ENCODE assay signal across 26 mouse cellular contexts in genomic region chr9:92211048-92211447, GRCm38 (mm10). TPM values are rescaled to one million over a fixed set of nuclear protein-coding genes. Genes with fewer than 3 reads are reported as not detected.
DNase-seq lines count a peak whose midpoint lies in the region; ATAC-seq and TF ChIP-seq lines count a peak whose summit lies in the region.
"Had no signal": no experiment of that assay in that cellular context is flagged by ENCODE, and none has a peak within 500 bp of the region (broad histone marks: within the 10 kb centered on the region; RNA-seq: fewer than 3 reads in every experiment).

No protein-coding gene starts in this region.

- TF ChIP-seq POLR2A in MEL (IDR thresholded peaks at IDR 0.05; ENCODE audit: control insufficient read depth in 1 of 2, insufficient read depth in 1 of 2, low read depth in 1 of 2, low read length in 2 of 2, poor library complexity in 1 of 2), result no peak

- no peaks in the 10 kb centered on the region for H3K36me3 ChIP-seq in lung, embryonic 14.5 days (ENCODE audit: insufficient read depth)
- H3K36me3 ChIP-seq in MEL (ENCODE audit: control insufficient read depth in 1 of 2, insufficient read depth in 2 of 2, low read length in 2 of 2), result peaks cover 0 to 8% of the 10 kb centered on the region in 2 experiments; a peak in 2 of 4 replicates
- H3K36me3 ChIP-seq in kidney, embryonic 16.5 days (ENCODE audit: insufficient read depth, low read length), result no peaks in the 10 kb centered on the region
- H3K36me3 ChIP-seq: embryonic facial prominence, embryonic 15.5 days; forebrain, embryonic 10.5 days; G1E; heart, embryonic 10.5 days; hindbrain, embryonic 10.5 days; hindbrain, embryonic 15.5 days had no signal

- H3K4me2 ChIP-seq in lung, embryonic 14.5 days, result no peak overlapping the region
- no peak overlapping the region for H3K4me2 ChIP-seq in kidney, embryonic 16.5 days (replicated peaks; ENCODE audit: low read depth, low read length)
- H3K4me2 ChIP-seq: embryonic facial prominence, embryonic 15.5 days; hindbrain, embryonic 15.5 days had no signal

- H3K27me3 ChIP-seq in lung, embryonic 14.5 days (ENCODE audit: insufficient read depth, low read length), result no peaks in the 10 kb centered on the region
- peaks cover 0 to 2% of the 10 kb centered on the region in 2 experiments; a peak in 1 of 4 replicates for H3K27me3 ChIP-seq in MEL (ENCODE audit: control insufficient read depth in 1 of 2, insufficient read depth in 2 of 2, low read length in 2 of 2)
- no peaks in the 10 kb centered on the region for H3K27me3 ChIP-seq in kidney, embryonic 16.5 days (ENCODE audit: insufficient read depth, low read length)
- H3K27me3 ChIP-seq: embryonic facial prominence, embryonic 15.5 days; hindbrain, embryonic 15.5 days had no signal

- TF ChIP-seq EP300 in MEL (IDR thresholded peaks at IDR 0.05; ENCODE audit: low read depth in 1 of 2, low read length in 2 of 2), result peak; percentile 71 to 83

- no peaks in the 10 kb centered on the region for H3K9me3 ChIP-seq in lung, embryonic 14.5 days (ENCODE audit: low read depth, low read length)
- no peaks in the 10 kb centered on the region for H3K9me3 ChIP-seq in MEL (replicated peaks; ENCODE audit: insufficient read depth, low read length)
- H3K9me3 ChIP-seq in kidney, embryonic 16.5 days (ENCODE audit: low read length), result no peaks in the 10 kb centered on the region
- H3K9me3 ChIP-seq: embryonic facial prominence, embryonic 15.5 days; forebrain, embryonic 10.5 days; G1E; heart, embryonic 10.5 days; hindbrain, embryonic 10.5 days; hindbrain, embryonic 15.5 days had no signal

- peak overlapping the region; percentile 26; the same call in 1 of the 2 replicates for H3K27ac ChIP-seq in lung, embryonic 14.5 days (ENCODE audit: low read depth)
- peak overlapping the region; percentile 0; the same call in 1 of the 2 replicates for H3K27ac ChIP-seq in MEL (ENCODE audit: control insufficient read depth, low read depth, low read length)
- H3K27ac ChIP-seq in kidney, embryonic 16.5 days (ENCODE audit: low read length), result no peak overlapping the region
- H3K27ac ChIP-seq: embryonic facial prominence, embryonic 15.5 days; forebrain, embryonic 10.5 days; gastrocnemius, adult 2 months; heart, embryonic 10.5 days; hindbrain, embryonic 10.5 days; hindbrain, embryonic 15.5 days had no signal

- ATAC-seq in lung, embryonic 14.5 days (ENCODE audit: insufficient read depth), result 0 out of 2 replicates have a peak, but pooled peaks have one; percentile 39
- ATAC-seq in megakaryocyte-erythroid progenitor cell, adult 5-6 weeks (replicated peaks; ENCODE audit: low FRiP score, low TSS enrichment, poor library complexity, severe bottlenecking), result peak; percentile 70
- ATAC-seq in kidney, embryonic 16.5 days (ENCODE audit: low FRiP score, low TSS enrichment), result no peak
- ATAC-seq: CD4-positive, CD25-positive, alpha-beta regulatory T cell, adult 4 months had no signal

- no peaks in the 10 kb centered on the region for H3K79me2 ChIP-seq in MEL (ENCODE audit: control insufficient read depth, insufficient read depth, low read length, poor library complexity)

- no peak for TF ChIP-seq CTCF in lung, embryonic 14.5 days (IDR thresholded peaks at IDR 0.05; ENCODE audit: low read depth)
- no peak for TF ChIP-seq CTCF in MEL (IDR thresholded peaks at IDR 0.05 in 2 of 3, conservative IDR thresholded peaks at IDR 0.05 in 1 of 3; ENCODE audit: control insufficient read depth in 1 of 3, insufficient read depth in 1 of 3, low read depth in 2 of 3, low read length in 3 of 3, poor library complexity in 1 of 3, severe bottlenecking in 1 of 3)

- WGBS in lung, embryonic 14.5 days, result 16% methylated on average over 3 of the region's 3 CpGs
- WGBS in kidney, embryonic 16.5 days, result 63% methylated on average over 3 of the region's 3 CpGs

- H3K9ac ChIP-seq in lung, embryonic 14.5 days, result no peak overlapping the region
- H3K9ac ChIP-seq in MEL (ENCODE audit: control insufficient read depth, low read depth, low read length, poor library complexity, severe bottlenecking), result no peak overlapping the region
- H3K9ac ChIP-seq in kidney, embryonic 16.5 days (replicated peaks; ENCODE audit: low read length), result no peak overlapping the region
- H3K9ac ChIP-seq: embryonic facial prominence, embryonic 15.5 days; hindbrain, embryonic 15.5 days had no signal

- no peak; the same call in none of the 2 replicates for TF ChIP-seq RAD21 in MEL (IDR thresholded peaks at IDR 0.05; ENCODE audit: low read depth, low read length)

- H3K4me1 ChIP-seq in lung, embryonic 14.5 days (ENCODE audit: insufficient read depth), result no peaks in the 10 kb centered on the region
- H3K4me1 ChIP-seq in MEL (ENCODE audit: control insufficient read depth in 1 of 2, insufficient read depth in 2 of 2, low read length in 2 of 2), result peaks cover 0 to 8% of the 10 kb centered on the region in 2 experiments; a peak in 3 of 4 replicates
- H3K4me1 ChIP-seq in kidney, embryonic 16.5 days (ENCODE audit: insufficient read depth, low read length), result no peaks in the 10 kb centered on the region
- H3K4me1 ChIP-seq: embryonic facial prominence, embryonic 15.5 days; forebrain, embryonic 10.5 days; heart, embryonic 10.5 days; hindbrain, embryonic 10.5 days; hindbrain, embryonic 15.5 days had no signal

- H3K4me3 ChIP-seq in lung, embryonic 14.5 days (ENCODE audit: low read depth, low read length), result no peak overlapping the region
- no peak overlapping the region for H3K4me3 ChIP-seq in MEL (ENCODE audit: control insufficient read depth in 1 of 2, insufficient read depth in 1 of 2, low read depth in 2 of 2, low read length in 2 of 2)
- no peak overlapping the region for H3K4me3 ChIP-seq in kidney, embryonic 16.5 days (ENCODE audit: low read length)
- H3K4me3 ChIP-seq: embryonic facial prominence, embryonic 15.5 days; erythroblast, embryonic 14.5 days; forebrain, embryonic 10.5 days; gastrocnemius, adult 2 months; heart, embryonic 10.5 days; hindbrain, embryonic 10.5 days; hindbrain, embryonic 15.5 days had no signal

- peak; percentile 60 for DNase-seq in lung, embryonic 14.5 days
- DNase-seq in lung, postnatal 14 days, result no peak
- peak; percentile 60 for DNase-seq in MEL (ENCODE audit: low read depth, low spot score)
- DNase-seq in lung, postnatal 10 days, result peak; percentile 6
- no peak for DNase-seq in layer of hippocampus, postnatal 10 days (ENCODE audit: low spot score in 2 of 2)
- DNase-seq: adrenal gland, postnatal 14 days; B cell, adult 2 months; cerebellum, adult 18-20 months; cerebellum, adult 9-11 months; cerebellum, postnatal 36 days; gastrocnemius, adult 2 months; gastrocnemius, postnatal 25 days; heart, postnatal 14 days had no signal

TF ChIP-seq in MEL, 35 proteins besides CTCF, POLR2A, EP300 and RAD21 (continues in another document):
- TF ChIP-seq KAT2A (conservative IDR thresholded peaks at IDR 0.05; ENCODE audit: low read depth, low read length) (no peak), NRF1 (IDR thresholded peaks at IDR 0.05; ENCODE audit: insufficient read depth, low read depth, low read length, poor library complexity, severe bottlenecking) (no peak), NELFE (IDR thresholded peaks at IDR 0.05; ENCODE audit: low read depth, low read length) (no peak), MYC (IDR thresholded peaks at IDR 0.05; ENCODE audit: low read depth, low read length) (no peak), POLR2AphosphoS2 (IDR thresholded peaks at IDR 0.05; ENCODE audit: low read length) (no peak), SMC3 (IDR thresholded peaks at IDR 0.05; ENCODE audit: low read depth, low read length) (no peak), MEF2A (IDR thresholded peaks at IDR 0.05; ENCODE audit: extremely low read depth, insufficient replicate concordance, low read depth, low read length, poor library complexity, severe bottlenecking) (no peak), CHD2 (IDR thresholded peaks at IDR 0.05; ENCODE audit: low read length) (no peak), MAFK (IDR thresholded peaks at IDR 0.05; ENCODE audit: borderline replicate concordance, low read depth, low read length) (no peak), MAX (IDR thresholded peaks at IDR 0.05; ENCODE audit: low read length) (no peak), JUND (IDR thresholded peaks at IDR 0.05; ENCODE audit: low read depth, low read length) (no peak), MAZ (IDR thresholded peaks at IDR 0.05; ENCODE audit: low read depth, low read length) (no peak), ZKSCAN1 (IDR thresholded peaks at IDR 0.05; ENCODE audit: low read depth, low read length) (no peak), SIN3A (IDR thresholded peaks at IDR 0.05; ENCODE audit: low read length) (peak; percentile 47; the same call in 1 of the 2 replicates), USF2 (IDR thresholded peaks at IDR 0.05; ENCODE audit: borderline replicate concordance in 1 of 2, insufficient read depth in 1 of 2, low read depth in 1 of 2, low read length in 2 of 2) (no peak), USF1 (IDR thresholded peaks at IDR 0.05; ENCODE audit: low read depth, low read length) (no peak), ZMIZ1 (IDR thresholded peaks at IDR 0.05; ENCODE audit: low read depth, low read length) (no peak), HCFC1 (IDR thresholded peaks at IDR 0.05; ENCODE audit: low read depth, low read length) (no peak), ELF1 (IDR thresholded peaks at IDR 0.05; ENCODE audit: low read depth, low read length) (no peak), MXI1 (IDR thresholded peaks at IDR 0.05; ENCODE audit: low read depth, low read length) (no peak)

RNA-seq across cellular contexts. Expression of gene Plscr5, which starts 18.3 kb away (rescaled TPM):
- not detected in 2 replicates for polyA plus RNA-seq in lung, embryonic 14.5 days (2014; fragmentation: Nextera tagmentation; extraction: Ambion mirVana)
- total RNA-seq in MEL (2012; rRNA removed), result not detected in 2 replicates
- not detected for polyA plus RNA-seq in MEL (2012; ENCODE audit: insufficient read depth in 1 of 2, insufficient read length in 2 of 2, low read depth in 1 of 2, low replicate concordance in 2 of 2, missing spikeins in 1 of 2)
- total RNA-seq in megakaryocyte-erythroid progenitor cell, adult 5-6 weeks (2014; fragmentation: Nextera tagmentation), result not detected in 2 replicates
- total RNA-seq in megakaryocyte-erythroid progenitor cell, adult 5-6 weeks (2017), result not detected in 2 replicates
- total RNA-seq in layer of hippocampus, postnatal 10 days (2021), result under 1 TPM; 0.29 to 0.62 TPM
- polyA plus RNA-seq in kidney, embryonic 16.5 days (2015; fragmentation: Nextera tagmentation; extraction: Ambion mirVana), result not detected in 2 replicates
- total RNA-seq: adrenal gland, postnatal 14 days; G1E; gastrocnemius, adult 2 months; gastrocnemius, postnatal 25 days; granulocyte monocyte progenitor cell, adult 5-6 weeks; heart, postnatal 14 days had no signal
- polyA plus RNA-seq: CD4-positive, CD25-positive, alpha-beta regulatory T cell, adult 4 months; embryonic facial prominence, embryonic 11.5 days; embryonic facial prominence, embryonic 15.5 days; erythroblast, embryonic 14.5 days; forebrain, embryonic 10.5 days; G1E; heart, embryonic 10.5 days; heart, embryonic 14.5 days; hindbrain, embryonic 10.5 days had no signal

RNA-seq across cellular contexts. Expression of gene Plscr1, which starts 38.5 kb away (rescaled TPM):
- polyA plus RNA-seq in lung, embryonic 14.5 days (2014; fragmentation: Nextera tagmentation; extraction: Ambion mirVana), result 28.7 and 29.5 TPM in 2 replicates
- 5.5 and 7.3 TPM in 2 replicates for total RNA-seq in MEL (2012; rRNA removed)
- polyA plus RNA-seq in MEL (2012; ENCODE audit: insufficient read depth in 1 of 2, insufficient read length in 2 of 2, low read depth in 1 of 2, low replicate concordance in 2 of 2, missing spikeins in 1 of 2), result 1 to 10 TPM in 1 of 2 experiments, not detected in 1; 9.5 TPM
- total RNA-seq in megakaryocyte-erythroid progenitor cell, adult 5-6 weeks (2014; fragmentation: Nextera tagmentation), result 79.8 and 102 TPM in 2 replicates
- 103 and 137 TPM in 2 replicates for total RNA-seq in megakaryocyte-erythroid progenitor cell, adult 5-6 weeks (2017)
- total RNA-seq in layer of hippocampus, postnatal 10 days (2021), result 1 to 10 TPM; 1.7 to 1.8 TPM
- 82.2 and 82.5 TPM in 2 replicates for polyA plus RNA-seq in kidney, embryonic 16.5 days (2015; fragmentation: Nextera tagmentation; extraction: Ambion mirVana)

Comparison
In these comparisons a context has a peak if more than half of its experiments do, and no peak if none do; other contexts are left out.
1. DNase-seq: peak in lung, embryonic 14.5 days (single experiment), MEL (single experiment) and lung, postnatal 10 days (single experiment); none in lung, postnatal 14 days (single experiment) and layer of hippocampus, postnatal 10 days (0 of 2).